Mouse (Mus musculus) inflammation-experienced regulatory T-cells (primary cell): Measurements from ENCODE around the gene Fbxw17. TPM values are rescaled to one million over a fixed set of nuclear protein-coding genes. Genes with fewer than 3 reads are reported as not detected.

Experiments used
- polyA plus RNA-seq, 2 experiments: library from polyadenylated mRNA; unstranded; fragments of 100-300 nt; shearing (Covaris generic); gene quantifications; one replicate each; pipeline ENCODE4 v1.2.1; 2017

Gene Fbxw17
- polyA plus RNA-seq = 10 to 100 TPM; 38.6 to 44.4 TPM

GRCm38 (mm10) chr13:50417389-50418183 lies at the start of gene Fbxw17:
Gene Fbxw17 (plus strand): TSS chr13:50417864.

GRCm38 (mm10) chr13:50443812-50444211 lies 26.1 kb downstream of the Fbxw17 start, which contains the start of gene Gm47429:
Gene Gm47429 (minus strand): TSS chr13:50443912.

GRCm38 (mm10) chr13:50467007-50467406 lies 49.3 kb downstream of the Fbxw17 start, which contains the start of gene Nutm2:
Gene Nutm2 (plus strand): TSS chr13:50467307.

Other genes with a start within 250 kb of the Fbxw17 start
- gene Gm906, start 167.6 kb upstream of the Fbxw17 start, polyA plus RNA-seq = not detected
- not detected for gene Gm47429, start 26.0 kb downstream of the Fbxw17 start, polyA plus RNA-seq
- not detected for gene Nutm2, start 49.4 kb downstream of the Fbxw17 start, polyA plus RNA-seq
- gene Gm904, start 225.4 kb downstream of the Fbxw17 start, polyA plus RNA-seq = 1 to 10 TPM in 1 of 2 experiments, not detected in 1; 1.1 TPM